Mouse (Mus musculus): Measurements from ENCODE around the gene Tdrkh.
A peak's percentile ranks its signal among the peaks of the same experiment; 100 is the strongest.

Tdrkh gene

GRCm38 (mm10) chr3:94457055-94457454 lies 44.0 kb downstream of the Tdrkh start:
- no peak for DNase-seq (ENCODE audit: low read depth, low spot score)

- no peak for DNase-seq (ENCODE audit: low read depth, low spot score)
Observed at GRCm38 (mm10) chr3:94459834-94460233, 46.8 kb downstream of the Tdrkh start.

- no peak for DNase-seq (ENCODE audit: low read depth, low spot score)
Observed at GRCm38 (mm10) chr3:94463926-94464578, 51.0 kb downstream of the Tdrkh start.

- no peak for DNase-seq (ENCODE audit: low read depth, low spot score)
Observed at GRCm38 (mm10) chr3:94465632-94466430, 52.8 kb downstream of the Tdrkh start.

GRCm38 (mm10) chr3:94468931-94469330 lies 55.9 kb downstream of the Tdrkh start:
- DNase-seq (ENCODE audit: low read depth, low spot score), result no peak

- DNase-seq (ENCODE audit: low read depth, low spot score), result peak; percentile 61
Observed at GRCm38 (mm10) chr3:94472447-94473114, 59.5 kb downstream of the Tdrkh start.

GRCm38 (mm10) chr3:94473115-94473505 lies 60.0 kb downstream of the Tdrkh start:
- peak; percentile 26 for DNase-seq (ENCODE audit: low read depth, low spot score)

- peak; percentile 55 for DNase-seq (ENCODE audit: low read depth, low spot score)
Observed at GRCm38 (mm10) chr3:94473567-94474232, 60.6 kb downstream of the Tdrkh start.

- no peak for DNase-seq (ENCODE audit: low read depth, low spot score)
Observed at GRCm38 (mm10) chr3:94476301-94477035, 63.4 kb downstream of the Tdrkh start.

- DNase-seq (ENCODE audit: low read depth, low spot score), result no peak
Observed at GRCm38 (mm10) chr3:94477444-94477843, 64.4 kb downstream of the Tdrkh start.

- DNase-seq (ENCODE audit: low read depth, low spot score), result no peak
Observed at GRCm38 (mm10) chr3:94477981-94478422, 64.9 kb downstream of the Tdrkh start, which contains the start of gene Celf3. Gene Celf3 (plus strand): TSS chr3:94478295.

GRCm38 (mm10) chr3:94478591-94479169 lies 65.6 kb downstream of the Tdrkh start:
- DNase-seq (ENCODE audit: low read depth, low spot score), result no peak

GRCm38 (mm10) chr3:94479564-94479963 lies 66.5 kb downstream of the Tdrkh start:
- DNase-seq (ENCODE audit: low read depth, low spot score), result no peak

GRCm38 (mm10) chr3:94480291-94480884 lies 67.3 kb downstream of the Tdrkh start, which contains the start of gene Riiad1:
Gene Riiad1 (minus strand): TSS chr3:94480341.
- DNase-seq (ENCODE audit: low read depth, low spot score), result no peak

- DNase-seq (ENCODE audit: low read depth, low spot score), result peak; percentile 57
Observed at GRCm38 (mm10) chr3:94481429-94481828, 68.4 kb downstream of the Tdrkh start.

- DNase-seq (ENCODE audit: low read depth, low spot score), result peak; percentile 57
Observed at GRCm38 (mm10) chr3:94482764-94483385, 69.8 kb downstream of the Tdrkh start.

- DNase-seq (ENCODE audit: low read depth, low spot score), result no peak
Observed at GRCm38 (mm10) chr3:94483790-94484439, 70.8 kb downstream of the Tdrkh start.

Data from skeletal muscle tissue, adult 2 months (tissue).